Mouse (Mus musculus) thymus, adult 2 months (tissue): Measurements from ENCODE around the gene 8030474K03Rik. TPM values are rescaled to one million over a fixed set of nuclear protein-coding genes. Genes with fewer than 3 reads are reported as not detected.

Experiments used
- DNase-seq: peaks from one replicate; pipeline ENCODE4 v3.0.0; 2021
- H3K27ac ChIP-seq: fragments of 200-500 bp; 2 replicates; pipeline ENCODE4 v1.5.1; 2012; ENCODE audit warnings: low read length, control low read depth; ENCODE audit not compliant: control insufficient read depth, insufficient read depth
- H3K27me3 ChIP-seq: fragments of 200-500 bp; 2 replicates; pipeline ENCODE4 v1.6.1; 2012; ENCODE audit warnings: mild to moderate bottlenecking, low read length, moderate library complexity, mixed read lengths; ENCODE audit not compliant: control insufficient read depth, insufficient read depth
- H3K36me3 ChIP-seq: fragments of 200-500 bp; 2 replicates; pipeline ENCODE4 v1.6.1; 2012; ENCODE audit warnings: mild to moderate bottlenecking, low read length, moderate library complexity; ENCODE audit not compliant: control insufficient read depth, insufficient read depth
- H3K4me1 ChIP-seq: fragments of 200-500 bp; replicated peaks from 2 replicates; pipeline ENCODE4 v1.6.1; 2012; ENCODE audit warnings: low read length; ENCODE audit not compliant: control insufficient read depth, insufficient read depth
- H3K4me3 ChIP-seq: fragments of 200-500 bp; 2 replicates; pipeline ENCODE4 v1.5.1; 2012; ENCODE audit warnings: mild to moderate bottlenecking, low read length, control low read depth, moderate library complexity; ENCODE audit not compliant: control insufficient read depth, insufficient read depth
- CTCF ChIP-seq: fragments of 200-500 bp; IDR thresholded peaks from 2 replicates; pipeline ENCODE4 v1.5.1; 2012; ENCODE audit warnings: mild to moderate bottlenecking, control low read depth, low read length, moderate library complexity, borderline replicate concordance; ENCODE audit not compliant: control insufficient read depth, poor library complexity, insufficient read depth; ENCODE audit errors: extremely low read depth
- POLR2A ChIP-seq: fragments of 200-500 bp; IDR thresholded peaks from 2 replicates; pipeline ENCODE4 v1.6.1; 2012; ENCODE audit warnings: mild to moderate bottlenecking, low read length, control low read depth, moderate library complexity; ENCODE audit not compliant: control insufficient read depth, poor library complexity, insufficient read depth; ENCODE audit errors: extremely low read depth
- WGBS: fragments of 180-500 bp; shearing (Covaris S2); methylation state at CpG from one replicate; pipeline ENCODE4 v1.1.7; 2018; 5-methylcytosine and 5-hydroxymethylcytosine counted together
- polyA plus RNA-seq: library from polyadenylated mRNA; depleted of rRNA; stranded (reverse); fragments of >200 nt; gene quantifications from 2 replicates; pipeline ENCODE4 v1.2.3, GENCODE M21; 2012; rRNA removed

8030474K03Rik gene
- 0.11 and 0.20 TPM in 2 replicates for polyA plus RNA-seq

DNA sequence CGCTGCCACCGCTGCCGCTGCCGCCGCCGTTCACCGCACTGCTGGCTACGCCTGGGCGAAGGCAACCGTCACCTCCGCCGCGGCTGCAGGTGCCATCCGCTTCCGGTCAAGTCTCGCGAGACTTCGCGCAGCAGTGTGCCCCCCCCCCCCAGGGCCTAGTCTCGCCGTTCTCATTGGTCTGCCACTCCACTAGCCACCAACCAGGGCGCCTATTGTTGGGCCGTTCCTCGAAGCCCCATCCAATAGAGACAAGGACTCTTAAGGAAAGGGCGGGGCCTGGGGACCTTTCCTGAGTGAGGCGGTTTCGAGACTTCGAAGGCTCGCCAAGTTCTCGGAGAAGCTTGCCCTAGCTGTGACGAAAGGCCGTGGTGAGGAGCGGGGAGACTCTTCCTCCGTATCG, at the start of gene 8030474K03Rik, which contains the start of gene Gm4779:
Gene 8030474K03Rik (plus strand): TSS at position 315 of the 400 bp plus-strand sequence.
Gene Gm4779 (minus strand): TSS at position 82 of the 400 bp plus-strand sequence.
- DNase-seq = no peak
- 98% methylated on average over 35 of the region's 35 CpGs for WGBS
- H3K4me3 ChIP-seq = no peak within 1 kb of the TSS
- no peaks in the 10 kb centered on the region for H3K27me3 ChIP-seq
- H3K36me3 ChIP-seq = no peaks in the 10 kb centered on the region
- no peak within 1 kb of the TSS for H3K27ac ChIP-seq
- TF ChIP-seq CTCF (no peak), POLR2A (no peak)
- H3K4me1 ChIP-seq = peaks cover 7% of the 10 kb centered on the region

DNA sequence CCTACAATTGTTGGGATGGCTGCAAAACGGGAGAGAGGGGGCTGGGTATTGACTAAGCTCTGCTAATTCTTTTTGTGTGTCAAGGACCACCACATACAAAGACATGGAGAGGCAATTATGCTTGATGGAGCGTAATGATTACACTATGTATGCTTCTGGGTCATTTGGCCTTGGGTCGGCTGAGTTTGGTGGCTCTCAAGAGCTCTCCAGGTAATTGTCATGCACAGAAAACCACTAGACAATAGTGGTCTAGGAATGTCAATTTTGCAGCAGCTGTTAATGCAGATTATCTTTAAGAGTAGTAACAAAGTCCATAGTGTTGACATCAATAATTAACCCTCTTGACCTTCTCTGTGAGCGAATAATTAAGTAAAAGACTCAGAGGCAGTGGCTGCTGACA, 44.3 kb upstream of the 8030474K03Rik start:
- H3K4me1 ChIP-seq = no peaks in the 10 kb centered on the region
- H3K36me3 ChIP-seq = no peaks in the 10 kb centered on the region
- no peak for TF ChIP-seq POLR2A
- TF ChIP-seq CTCF = no peak
- no peak overlapping the region for H3K4me3 ChIP-seq
- 91% methylated on average over 4 of the region's 4 CpGs for WGBS
- no peaks in the 10 kb centered on the region for H3K27me3 ChIP-seq
- no peak for DNase-seq
- no peak overlapping the region for H3K27ac ChIP-seq

DNA sequence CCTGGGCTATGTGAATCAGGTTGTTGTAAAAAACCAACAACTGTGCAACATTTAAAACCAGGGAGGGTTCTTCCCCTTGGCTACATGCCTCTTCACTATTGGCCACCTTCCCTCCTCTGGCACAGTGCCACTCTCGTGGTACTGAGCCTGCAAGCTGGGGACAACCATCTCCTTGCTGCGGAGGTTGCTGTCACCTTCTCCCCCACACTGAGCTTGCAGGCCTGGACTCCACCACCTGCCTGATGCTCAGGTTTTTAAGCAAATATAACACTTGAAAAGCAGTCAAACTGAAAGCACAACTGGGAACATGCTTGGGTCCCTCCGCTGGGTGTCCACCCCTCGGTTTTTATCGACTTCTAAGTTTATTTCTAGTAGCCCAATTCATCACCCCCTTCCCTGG, 40.0 kb upstream of the 8030474K03Rik start:
- DNase-seq = no peak
- Histone ChIP-seq H3K36me3 (no peaks in the 10 kb centered on the region), H3K27me3 (no peaks in the 10 kb centered on the region), H3K27ac (no peak overlapping the region), H3K4me3 (no peak overlapping the region), H3K4me1 (no peaks in the 10 kb centered on the region)
- 70% methylated on average over 5 of the region's 5 CpGs for WGBS
- TF ChIP-seq POLR2A (no peak), CTCF (no peak)

DNA sequence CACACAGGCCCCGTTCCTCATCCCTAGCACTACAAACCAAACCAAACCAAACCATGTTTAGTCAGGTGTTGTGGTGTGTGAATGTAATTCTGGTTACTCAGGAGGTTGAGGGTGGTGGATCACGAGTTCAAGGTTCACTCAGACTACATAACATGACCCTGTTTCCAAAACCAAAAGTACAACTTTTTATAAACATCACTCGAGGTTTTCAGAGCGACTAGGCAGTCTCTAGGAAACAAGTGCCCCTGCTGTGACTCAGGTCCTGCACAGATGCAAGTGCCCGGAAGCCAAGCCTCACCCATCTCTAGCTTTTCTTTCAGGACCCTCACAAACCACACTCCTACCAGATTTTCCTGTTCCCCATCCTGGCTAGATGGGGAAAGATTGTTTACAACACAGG, 29.8 kb upstream of the 8030474K03Rik start:
- H3K27ac ChIP-seq = no peak overlapping the region
- no peak for DNase-seq
- no peaks in the 10 kb centered on the region for H3K36me3 ChIP-seq
- peaks cover 9% of the 10 kb centered on the region for H3K4me1 ChIP-seq
- no peak overlapping the region for H3K4me3 ChIP-seq
- no peaks in the 10 kb centered on the region for H3K27me3 ChIP-seq
- no peak for TF ChIP-seq CTCF
- WGBS = 52% methylated on average over 5 of the region's 5 CpGs

DNA sequence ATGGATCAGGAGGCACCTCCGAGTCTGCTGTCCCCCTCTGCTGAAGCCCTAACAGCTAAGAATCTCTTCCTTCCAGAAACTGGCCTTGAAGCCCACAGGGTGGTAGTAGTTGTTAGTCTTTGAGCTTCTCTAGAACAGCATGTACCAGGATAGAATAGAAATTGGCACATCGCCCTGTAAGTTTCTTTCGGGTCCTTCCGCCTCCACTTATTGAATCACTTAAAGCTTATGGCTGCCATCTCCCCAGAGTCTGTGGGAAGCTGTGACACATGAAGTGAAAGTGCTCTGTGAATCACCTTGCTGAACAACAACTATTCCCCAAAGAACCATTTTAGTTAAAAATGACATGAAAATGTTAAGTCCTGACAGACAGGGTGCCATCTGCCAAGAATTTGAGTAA, 29.3 kb upstream of the 8030474K03Rik start:
- no peak overlapping the region for H3K27ac ChIP-seq
- DNase-seq = no peak
- 87% methylated on average over 4 of the region's 4 CpGs for WGBS
- no peaks in the 10 kb centered on the region for H3K27me3 ChIP-seq
- H3K4me3 ChIP-seq = no peak overlapping the region
- peaks cover 9% of the 10 kb centered on the region for H3K4me1 ChIP-seq
- TF ChIP-seq CTCF = no peak
- no peak for TF ChIP-seq POLR2A
- no peaks in the 10 kb centered on the region for H3K36me3 ChIP-seq

DNA sequence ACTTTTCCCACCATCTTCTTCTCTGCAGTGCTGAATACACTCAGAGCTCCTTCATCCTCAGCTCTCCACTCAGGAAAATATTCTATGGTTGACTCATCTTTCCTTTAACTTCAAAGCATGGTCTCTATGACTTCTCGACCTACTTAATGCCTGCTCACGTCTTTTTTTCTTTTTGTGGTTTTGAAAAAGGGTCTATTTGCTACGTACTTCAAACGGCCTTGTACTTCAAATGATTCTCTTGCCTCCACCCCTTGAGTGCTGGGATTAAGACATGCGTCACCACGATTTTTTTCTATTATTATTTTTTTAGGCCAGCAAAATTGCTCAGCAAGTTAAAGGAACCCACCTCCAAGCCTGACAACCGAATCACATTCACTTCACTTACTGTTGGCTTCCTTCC, 27.2 kb upstream of the 8030474K03Rik start:
- DNase-seq = no peak
- H3K36me3 ChIP-seq = no peaks in the 10 kb centered on the region
- 4% methylated on average over 7 of the region's 7 CpGs for WGBS

DNA sequence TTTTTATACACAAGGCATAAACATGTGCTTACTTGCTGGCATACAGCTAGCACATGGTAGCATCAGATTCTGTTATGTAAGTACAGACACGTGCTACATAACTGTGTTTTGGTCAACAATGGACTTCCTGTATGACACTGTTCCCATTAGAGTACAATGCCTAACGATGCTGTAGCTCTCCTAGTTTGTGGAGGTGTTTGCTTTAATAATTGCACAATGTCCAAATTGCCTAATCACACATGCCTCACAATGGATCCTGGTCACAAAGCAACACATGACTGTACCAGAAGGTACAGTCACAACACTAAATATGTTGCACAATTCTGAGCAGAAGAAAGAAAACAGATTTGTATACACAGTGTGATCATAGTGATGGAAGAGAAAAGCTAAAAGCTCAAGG, 25.0 kb upstream of the 8030474K03Rik start:
- Histone ChIP-seq H3K4me3 (no peak overlapping the region), H3K36me3 (no peaks in the 10 kb centered on the region), H3K27ac (no peak overlapping the region), H3K27me3 (no peaks in the 10 kb centered on the region), H3K4me1 (peaks cover 9% of the 10 kb centered on the region)
- 80% methylated on average over 2 of the region's 2 CpGs for WGBS
- DNase-seq = no peak
- TF ChIP-seq POLR2A (no peak), CTCF (no peak)

More for the DNA sequence above, 27.2 kb upstream of the 8030474K03Rik start:
- TF ChIP-seq CTCF = no peak
- TF ChIP-seq POLR2A = no peak
- Histone ChIP-seq H3K4me1 (peaks cover 9% of the 10 kb centered on the region), H3K27ac (no peak overlapping the region), H3K27me3 (no peaks in the 10 kb centered on the region), H3K4me3 (no peak overlapping the region)

DNA sequence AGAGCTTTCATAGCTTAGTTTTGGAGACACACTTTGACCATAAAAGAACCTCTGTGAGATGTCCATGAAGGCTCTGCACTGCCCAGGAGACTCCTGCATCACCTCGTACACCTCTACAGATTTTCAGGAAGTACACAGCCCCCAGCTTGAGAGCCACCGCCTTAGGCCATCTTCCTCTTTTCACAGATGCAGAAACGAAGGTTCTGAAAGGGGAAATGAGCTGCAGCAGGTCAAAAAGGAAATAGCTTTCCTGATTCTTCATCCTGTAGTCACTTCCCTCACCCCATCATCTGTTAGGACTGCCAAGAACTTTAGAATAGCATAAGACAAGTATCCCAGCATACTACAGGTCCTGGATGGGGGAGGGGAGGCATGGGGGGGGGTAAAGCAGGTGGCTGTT, 24.1 kb upstream of the 8030474K03Rik start:
- H3K27ac ChIP-seq = no peak overlapping the region
- no peaks in the 10 kb centered on the region for H3K36me3 ChIP-seq
- 22% methylated on average over 3 of the region's 3 CpGs for WGBS
- no peak for TF ChIP-seq CTCF
- no peak for TF ChIP-seq POLR2A
- no peak overlapping the region for H3K4me3 ChIP-seq
- no peaks in the 10 kb centered on the region for H3K27me3 ChIP-seq
- H3K4me1 ChIP-seq = peaks cover 9% of the 10 kb centered on the region
- no peak for DNase-seq
